Mouse (Mus musculus): ENCODE data around the gene Wdr86.
"Not testable (repeated sequence)": the region's sequence is repeated elsewhere in the genome, so short reads cannot be mapped to it uniquely, and the experiment has no call there.

Wdr86 gene

DNA sequence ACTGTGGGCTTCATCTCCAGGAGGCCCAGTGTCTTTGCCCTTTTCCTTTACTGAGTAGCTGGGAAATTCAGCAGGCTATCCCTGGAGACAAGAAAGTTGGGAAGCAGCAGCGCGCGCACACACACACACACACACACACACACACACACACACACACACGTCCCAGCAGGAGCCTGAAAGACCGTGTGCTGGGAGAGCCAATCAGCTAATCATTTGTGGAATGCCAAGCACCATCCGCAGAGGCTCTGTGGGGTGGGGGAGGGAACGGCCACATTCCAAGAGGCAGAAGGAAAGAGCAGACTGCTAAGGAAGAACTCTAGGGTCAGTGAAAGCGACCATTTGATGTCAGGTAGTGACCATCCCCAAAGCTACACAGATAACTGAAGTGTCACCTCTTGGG lies 2.6 kb upstream of the Wdr86 start:
- no peak for DNase-seq (ENCODE audit: low spot score in 2 of 2)

GRCm38 (mm10) chr5:24730986-24731385 lies 459 bp upstream of the Wdr86 start:
- no peak for DNase-seq (ENCODE audit: low spot score in 2 of 2)

GRCm38 (mm10) chr5:24729797-24730487 lies 585 bp downstream of the Wdr86 start:
- DNase-seq (ENCODE audit: low spot score in 2 of 2), result no peak

- DNase-seq (ENCODE audit: low spot score in 2 of 2), result no peak
Measured at GRCm38 (mm10) chr5:24726901-24727836, 3.4 kb downstream of the Wdr86 start.

DNA sequence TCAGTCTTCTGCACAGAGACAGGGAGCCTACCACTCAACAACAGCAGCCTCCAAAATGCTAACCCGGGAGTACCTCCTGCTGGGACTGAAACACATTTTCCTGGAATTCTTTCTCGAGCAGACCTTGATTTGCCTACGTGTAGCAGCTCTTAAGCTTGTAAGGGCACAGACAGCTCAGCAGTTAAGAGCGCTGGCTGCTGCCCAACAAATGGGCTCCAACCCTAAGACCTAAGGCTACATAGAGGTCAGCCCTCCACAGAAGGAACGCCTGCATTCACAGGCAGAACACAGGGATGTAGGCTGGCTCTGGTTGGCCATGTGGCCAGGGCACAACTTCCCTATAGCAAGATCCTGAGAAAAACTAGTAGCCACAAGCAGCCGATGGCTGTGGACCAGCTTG lies 4.6 kb downstream of the Wdr86 start:
- no peak for DNase-seq (ENCODE audit: low spot score in 2 of 2)

DNA sequence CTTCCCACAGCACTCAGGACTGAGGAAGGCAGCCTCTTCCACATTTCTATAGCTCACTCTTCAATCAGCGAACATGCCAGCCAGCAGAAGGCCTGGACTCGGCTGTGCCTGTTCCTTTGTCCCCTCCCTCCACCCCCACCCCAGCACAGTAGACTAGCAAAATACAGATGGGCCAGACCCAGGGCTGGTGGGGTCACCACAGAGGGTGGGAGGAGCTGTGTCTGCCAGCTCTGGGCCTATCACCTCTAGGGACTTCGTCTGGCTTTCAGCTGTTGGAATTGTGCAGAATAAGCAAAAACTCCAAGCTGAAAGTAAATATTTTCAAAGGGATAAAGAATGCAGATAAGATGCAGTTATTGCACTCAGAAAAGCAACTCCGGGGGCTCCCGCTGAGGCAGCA lies 5.7 kb downstream of the Wdr86 start:
- no peak for DNase-seq (ENCODE audit: low spot score in 2 of 2)

DNA sequence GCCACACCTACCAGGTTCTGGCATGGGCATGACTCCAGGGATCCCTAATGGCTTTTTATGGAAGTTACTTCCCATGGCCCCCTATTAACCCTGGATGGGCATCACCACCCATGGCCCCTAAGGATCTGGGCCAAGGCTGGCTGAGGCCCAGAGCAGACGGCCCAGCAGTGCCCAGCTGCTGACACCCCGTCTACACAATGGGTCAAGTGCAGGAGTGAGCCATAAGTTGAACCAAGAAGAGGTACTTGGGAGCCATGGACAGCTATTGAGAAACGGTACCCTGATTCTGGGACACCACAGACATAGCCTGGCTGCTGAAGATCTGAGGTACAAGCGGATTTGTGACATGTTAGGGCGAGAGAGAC lies 6.3 kb downstream of the Wdr86 start:
- DNase-seq (ENCODE audit: low spot score in 2 of 2), result no peak

- DNase-seq (ENCODE audit: low spot score in 2 of 2), result no peak
Measured at GRCm38 (mm10) chr5:24723527-24724269, 6.8 kb downstream of the Wdr86 start.

DNA sequence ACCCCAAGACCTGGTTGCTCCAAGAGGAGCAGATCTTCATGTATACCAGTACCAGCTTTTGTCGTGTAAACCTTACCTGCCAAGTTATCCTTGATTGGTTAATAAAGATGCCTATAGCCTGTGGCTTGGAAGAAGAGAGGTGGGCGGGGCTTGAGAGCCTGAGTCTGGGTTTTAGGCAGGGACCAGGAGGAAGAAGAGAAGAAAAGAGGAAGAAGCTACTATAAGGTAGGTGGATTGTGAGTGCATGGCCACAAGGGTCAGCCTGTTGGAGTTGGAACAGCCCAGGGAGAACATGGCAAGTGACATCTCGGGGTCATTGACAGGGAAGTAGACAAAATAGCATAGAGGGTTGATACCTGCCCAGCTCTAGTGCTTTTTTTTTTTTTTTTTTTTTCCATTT lies 10.7 kb downstream of the Wdr86 start:
- DNase-seq (ENCODE audit: low spot score in 2 of 2), result no peak

DNA sequence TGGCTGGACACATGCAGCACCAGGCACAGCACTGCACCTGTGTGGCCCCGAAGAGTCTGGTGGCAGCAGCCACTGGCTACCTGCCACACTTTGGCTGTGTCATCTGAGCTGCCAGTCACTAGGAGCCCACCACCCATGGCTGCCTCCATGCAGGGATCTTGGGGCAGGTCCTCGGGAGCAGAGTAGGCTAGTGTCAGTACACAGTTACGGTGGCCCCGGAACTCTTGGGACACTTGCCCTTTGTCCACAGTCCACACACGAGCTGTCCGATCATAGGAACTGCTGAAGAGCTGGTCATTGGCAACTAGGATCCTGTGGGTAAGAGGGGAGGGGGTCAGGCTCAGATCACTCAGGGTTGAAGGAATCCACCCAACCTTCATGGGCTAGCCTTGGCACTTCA lies 12.5 kb downstream of the Wdr86 start:
- DNase-seq (ENCODE audit: low spot score in 2 of 2), result no peak

GRCm38 (mm10) chr5:24713987-24714386 lies 16.5 kb downstream of the Wdr86 start:
- no peak for DNase-seq (ENCODE audit: low spot score in 2 of 2)

GRCm38 (mm10) chr5:24713199-24713598 lies 17.3 kb downstream of the Wdr86 start:
- DNase-seq (ENCODE audit: low spot score in 2 of 2), result peak; percentile 70 to 77

DNA sequence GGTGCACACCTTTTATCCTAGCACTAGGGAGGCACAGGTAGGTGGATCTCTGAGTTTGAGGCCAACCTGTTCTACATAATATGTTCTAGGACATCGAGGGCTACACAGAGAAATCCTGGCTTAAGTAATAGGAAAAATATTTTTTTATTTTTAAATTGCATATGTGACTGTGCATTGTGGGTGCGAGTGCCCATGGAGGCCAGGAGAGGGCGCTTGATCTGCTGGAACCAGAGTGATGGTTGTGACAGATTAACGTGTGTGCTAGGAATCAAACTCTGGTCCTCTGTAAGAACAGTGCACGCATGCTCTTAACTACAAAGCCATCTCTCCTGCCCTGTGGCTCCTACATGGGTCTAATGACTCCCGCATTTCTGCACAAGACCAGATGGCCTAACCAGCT lies 18.9 kb downstream of the Wdr86 start:
- DNase-seq (ENCODE audit: low spot score in 2 of 2), result no peak

- peak; percentile 44 to 53 for DNase-seq (ENCODE audit: low spot score in 2 of 2)
Measured at GRCm38 (mm10) chr5:24709962-24710361, 20.6 kb downstream of the Wdr86 start.

DNA sequence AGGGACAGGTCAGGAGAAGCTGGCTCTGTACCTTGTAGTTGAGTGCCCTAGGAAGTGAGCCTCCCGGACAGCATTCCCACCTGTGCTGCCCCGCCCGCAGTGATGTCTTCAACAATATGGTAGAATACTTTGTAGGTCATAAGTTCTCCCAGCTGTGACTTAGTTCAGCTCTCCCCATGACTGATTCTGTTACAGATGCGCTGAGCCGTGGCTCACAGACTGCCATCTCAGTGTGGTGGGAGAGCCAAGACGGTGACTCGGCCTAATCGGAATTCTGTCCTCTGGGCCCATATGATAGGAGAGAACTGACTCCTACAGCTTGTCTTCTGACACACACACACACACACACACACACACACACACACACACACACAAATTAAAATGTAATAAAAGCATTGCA lies 25.9 kb downstream of the Wdr86 start:
- no peak for DNase-seq (ENCODE audit: low spot score in 2 of 2)

GRCm38 (mm10) chr5:24701271-24701670 lies 29.3 kb downstream of the Wdr86 start:
- DNase-seq (ENCODE audit: low spot score in 2 of 2), result no peak

DNA sequence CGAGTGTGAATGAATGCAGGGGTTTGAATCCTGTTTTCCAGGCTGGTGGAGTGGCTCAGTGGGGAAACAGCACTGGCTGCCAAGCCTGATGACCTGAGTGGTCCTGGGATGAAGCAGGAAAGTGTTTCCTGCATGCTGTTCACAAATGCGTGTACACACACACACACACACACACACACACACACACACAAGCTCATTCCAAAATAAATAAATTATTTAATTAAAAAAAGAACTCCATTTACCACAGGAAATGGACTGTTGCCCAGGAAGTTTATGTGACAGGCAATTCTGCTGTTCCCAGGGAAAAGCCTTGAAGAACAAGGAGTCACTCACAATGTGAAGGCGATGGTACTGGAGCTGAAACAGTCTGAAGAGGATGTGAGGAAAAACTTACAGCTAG lies 33.8 kb downstream of the Wdr86 start:
- DNase-seq (ENCODE audit: low spot score in 2 of 2), result no peak

- no peak for DNase-seq (ENCODE audit: low spot score in 2 of 2)
Measured at GRCm38 (mm10) chr5:24687696-24688095, 42.8 kb downstream of the Wdr86 start.

GRCm38 (mm10) chr5:24686671-24687420 lies 43.7 kb downstream of the Wdr86 start:
- not testable (repeated sequence) for DNase-seq (ENCODE audit: low spot score in 2 of 2)

GRCm38 (mm10) chr5:24686176-24686575 lies 44.4 kb downstream of the Wdr86 start:
- no peak for DNase-seq (ENCODE audit: low spot score in 2 of 2)

DNA sequence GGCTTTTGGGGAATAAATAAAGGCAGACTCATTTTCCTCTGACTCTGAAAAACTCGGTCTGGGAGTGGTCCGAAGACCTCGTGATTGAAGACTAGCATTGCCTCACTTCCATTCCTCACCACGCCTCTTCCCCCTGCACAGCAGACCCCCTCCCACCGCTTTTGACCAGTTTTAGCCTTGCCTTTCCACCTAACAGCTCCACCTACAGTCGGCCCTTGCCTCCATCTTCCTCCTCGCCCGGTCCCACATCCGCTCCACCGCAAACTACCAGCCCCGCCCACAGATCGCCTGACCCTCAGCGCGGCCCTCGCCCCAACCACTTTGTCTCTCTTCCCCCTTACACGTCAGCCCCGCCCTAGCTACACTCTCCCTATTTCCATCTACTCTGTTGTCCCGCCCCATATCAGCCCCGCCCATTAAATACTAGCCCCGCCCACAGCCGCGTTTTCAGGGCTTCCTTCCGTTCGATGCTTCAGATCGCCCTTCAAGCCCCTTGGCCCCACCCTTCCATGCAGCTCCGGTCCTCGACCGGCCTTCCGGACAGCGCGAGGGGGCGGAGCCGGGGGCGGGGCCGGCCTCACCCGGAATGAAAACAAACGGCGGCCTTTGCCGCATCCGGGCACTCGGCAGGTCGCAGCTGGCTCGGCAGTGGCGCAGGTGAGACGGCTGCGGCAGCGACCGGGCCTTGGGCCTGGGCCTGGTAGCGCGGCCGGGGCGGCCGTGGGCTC lies 45.0 kb downstream of the Wdr86 start, which contains the start of gene Nub1:
Gene Nub1, plus strand, starts transcription at position 167 of the 728 bp plus-strand sequence.
- peak; percentile 98 for DNase-seq (ENCODE audit: low spot score in 2 of 2)

Measured in right cerebral cortex, postnatal 10 days (tissue).